Mouse (Mus musculus) CH12.LX (cell line): Measurements from ENCODE around the gene Nle1.

Experiments
- CTCF ChIP-seq, 2 experiments: IDR thresholded peaks in 1 of 2; conservative IDR thresholded peaks in 1 of 2; 2 replicates each; pipeline ENCODE4 v1.5.1; 2011 to 2012; ENCODE audit warnings: low read depth in 2 of 2, low read length in 2 of 2, improper control_type of control experiment in 1 of 2, inconsistent platforms in 1 of 2, mild to moderate bottlenecking in 1 of 2, moderate library complexity in 1 of 2
- EP300 ChIP-seq: IDR thresholded peaks from 2 replicates; pipeline ENCODE4 v1.6.1; 2011; ENCODE audit warnings: low read length, improper control_type of control experiment
- JUND ChIP-seq: conservative IDR thresholded peaks from 2 replicates; pipeline ENCODE4 v1.6.1; 2011; ENCODE audit warnings: low read depth, low read length, improper control_type of control experiment
- MAX ChIP-seq: IDR thresholded peaks from 2 replicates; pipeline ENCODE4 v1.6.1; 2011; ENCODE audit warnings: low read length, improper control_type of control experiment
- MEF2A ChIP-seq: IDR thresholded peaks from 2 replicates; pipeline ENCODE4 v1.6.1; 2014; ENCODE audit warnings: low read depth, mild to moderate bottlenecking, inconsistent platforms, low read length, improper control_type of control experiment, borderline replicate concordance
- NRF1 ChIP-seq: IDR thresholded peaks from 2 replicates; pipeline ENCODE4 v1.6.1; 2014; ENCODE audit warnings: low read depth, mild to moderate bottlenecking, inconsistent platforms, low read length, improper control_type of control experiment, moderate library complexity
- POLR2A ChIP-seq: IDR thresholded peaks from 2 replicates; pipeline ENCODE4 v1.6.1; 2011; ENCODE audit warnings: low read depth, mild to moderate bottlenecking, improper control_type of control experiment, low read length
- SIN3A ChIP-seq: IDR thresholded peaks from 2 replicates; pipeline ENCODE4 v1.6.1; 2012; ENCODE audit warnings: low read length, improper control_type of control experiment, inconsistent platforms
- TBP ChIP-seq: conservative IDR thresholded peaks from 2 replicates; pipeline ENCODE4 v1.6.1; 2011; ENCODE audit warnings: low read depth, low read length, improper control_type of control experiment
- ZKSCAN1 ChIP-seq: IDR thresholded peaks from 2 replicates; pipeline ENCODE4 v1.6.1; 2012; ENCODE audit warnings: low read depth, inconsistent platforms, low read length, improper control_type of control experiment, borderline replicate concordance
- ZNF384 ChIP-seq: IDR thresholded peaks from 2 replicates; pipeline ENCODE4 v1.6.1; 2012; ENCODE audit warnings: low read depth, low read length, improper control_type of control experiment, inconsistent platforms

DNA sequence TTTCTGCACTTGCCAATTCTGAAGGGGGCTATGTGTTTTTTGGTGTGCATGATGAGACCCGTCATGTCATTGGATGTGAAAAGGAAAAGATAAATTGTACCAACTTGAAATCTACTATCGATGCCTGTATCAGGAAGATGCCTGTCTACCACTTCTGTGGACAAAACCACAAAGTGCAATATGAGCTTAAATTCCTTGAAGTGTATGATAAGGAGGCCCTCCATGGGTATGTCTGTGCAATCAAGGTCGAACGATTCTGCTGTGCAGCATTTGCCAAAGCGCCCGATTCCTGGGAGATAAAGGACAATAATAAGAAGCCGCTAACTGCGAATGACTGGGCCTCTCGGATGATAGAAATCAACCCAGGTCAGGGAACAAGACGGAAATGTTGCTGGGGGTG lies 48.7 kb upstream of the Nle1 start:
- TF ChIP-seq MEF2A: no peak
- no peak for TF ChIP-seq CTCF (conservative IDR thresholded peaks at IDR 0.05 in 1 of 2, IDR thresholded peaks at IDR 0.05 in 1 of 2; ENCODE audit: low read depth in 2 of 2, low read length in 2 of 2)
- TF ChIP-seq POLR2A: no peak
- TF ChIP-seq EP300: no peak
- no peak for TF ChIP-seq JUND
- no peak for TF ChIP-seq SIN3A
- no peak for TF ChIP-seq MAX
- no peak for TF ChIP-seq ZKSCAN1
- no peak for TF ChIP-seq TBP
- TF ChIP-seq NRF1: no peak
- no peak for TF ChIP-seq ZNF384
